Mouse (Mus musculus) testis, adult 2 months (tissue): ENCODE data around the gene Hist1h2bp. TPM values are rescaled to one million over a fixed set of nuclear protein-coding genes. Genes with fewer than 3 reads are reported as not detected.
"Not testable (repeated sequence)": the region's sequence is repeated elsewhere in the genome, so short reads cannot be mapped to it uniquely, and the experiment has no call there.

ENCODE experiments used
- H3K27ac ChIP-seq: fragments of 200-500 bp; 2 replicates; pipeline ENCODE4 v1.5.1; 2012; ENCODE audit warnings: low read depth, low read length; ENCODE audit not compliant: control insufficient read depth, insufficient read depth
- H3K27me3 ChIP-seq: fragments of 200-500 bp; 2 replicates; pipeline ENCODE4 v1.6.1; 2012; ENCODE audit warnings: mild to moderate bottlenecking, low read length, moderate library complexity; ENCODE audit not compliant: control insufficient read depth, insufficient read depth
- H3K36me3 ChIP-seq: fragments of 200-500 bp; 2 replicates; pipeline ENCODE4 v1.6.1; 2012; ENCODE audit warnings: mild to moderate bottlenecking, low read length; ENCODE audit not compliant: control insufficient read depth, insufficient read depth
- H3K4me1 ChIP-seq: fragments of 200-500 bp; 2 replicates; pipeline ENCODE4 v1.6.1; 2012; ENCODE audit warnings: low read length; ENCODE audit not compliant: control insufficient read depth, insufficient read depth
- H3K4me3 ChIP-seq: fragments of 200-500 bp; 2 replicates; pipeline ENCODE4 v1.5.1; 2012; ENCODE audit warnings: low read depth, mild to moderate bottlenecking, low read length, moderate library complexity, mixed read lengths; ENCODE audit not compliant: control insufficient read depth
- CTCF ChIP-seq: fragments of 200-500 bp; IDR thresholded peaks from 2 replicates; pipeline ENCODE4 v1.5.1; 2012; ENCODE audit warnings: low read depth, mild to moderate bottlenecking, inconsistent platforms, low read length, moderate library complexity; ENCODE audit not compliant: control insufficient read depth, insufficient read depth, insufficient replicate concordance
- POLR2A ChIP-seq: fragments of 200-500 bp; IDR thresholded peaks from 2 replicates; pipeline ENCODE4 v1.6.1; 2012; ENCODE audit warnings: low read depth, mild to moderate bottlenecking, inconsistent platforms, low read length, moderate library complexity; ENCODE audit not compliant: control insufficient read depth
- polyA plus RNA-seq: library from polyadenylated mRNA; depleted of rRNA; stranded (reverse); fragments of >200 nt; gene quantifications from 2 replicates; pipeline ENCODE4 v1.2.3, GENCODE M21; 2012

The Hist1h2bp gene
- polyA plus RNA-seq, 1 experiment: 155 TPM

DNA sequence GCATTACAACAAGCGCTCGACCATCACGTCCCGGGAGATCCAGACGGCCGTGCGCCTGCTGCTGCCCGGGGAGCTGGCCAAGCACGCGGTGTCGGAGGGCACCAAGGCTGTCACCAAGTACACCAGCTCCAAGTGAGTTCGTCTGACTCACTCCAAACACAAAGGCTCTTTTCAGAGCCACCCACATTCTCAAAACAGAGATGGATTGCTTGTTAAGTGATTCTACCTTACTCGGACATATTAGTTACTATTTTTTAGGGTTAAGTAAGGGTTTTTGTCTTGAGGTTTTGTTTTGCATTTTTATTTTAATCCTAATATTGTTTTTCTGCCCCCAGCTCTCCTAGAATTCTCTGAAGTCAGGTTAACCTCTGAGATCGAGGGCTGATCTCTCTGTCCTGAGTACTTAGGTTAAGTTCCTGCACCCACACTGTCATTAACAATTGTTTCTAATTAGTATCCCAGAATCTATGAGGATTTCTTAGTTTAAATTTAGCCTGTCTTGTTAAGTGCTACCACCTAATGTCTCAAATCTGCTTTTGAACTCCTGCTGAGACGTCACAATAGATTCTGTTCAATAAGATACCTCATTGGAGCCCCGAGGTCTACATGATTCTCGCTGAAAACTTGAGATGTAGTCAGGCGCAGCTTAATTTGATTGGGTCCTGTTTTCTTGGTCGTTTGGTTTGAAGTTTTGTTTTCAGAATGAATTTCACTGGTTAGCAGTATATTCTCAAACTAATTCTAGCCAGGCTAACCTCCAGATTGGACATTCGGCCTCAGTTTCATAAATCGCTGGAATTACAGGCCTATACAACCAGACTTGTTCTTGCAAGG, 716 bp downstream of the Hist1h2bp start:
- Histone ChIP-seq H3K4me3 (peak overlapping the region; percentile 67), H3K4me1 (peaks cover 4% of the 10 kb centered on the region), H3K27me3 (no peaks in the 10 kb centered on the region), H3K36me3 (no peaks in the 10 kb centered on the region), H3K27ac (peak overlapping the region; percentile 58)
- TF ChIP-seq CTCF (no peak), POLR2A (no peak)

GRCm38 (mm10) chr13:21789925-21790324, 2.7 kb downstream of the Hist1h2bp start:
- no peaks in the 10 kb centered on the region for H3K36me3 ChIP-seq
- peaks cover 2% of the 10 kb centered on the region; the same call in 1 of the 2 replicates for H3K4me1 ChIP-seq
- peak overlapping the region; percentile 63 for H3K4me3 ChIP-seq
- TF ChIP-seq POLR2A: no peak
- no peak for TF ChIP-seq CTCF
- no peaks in the 10 kb centered on the region for H3K27me3 ChIP-seq
- H3K27ac ChIP-seq: no peak overlapping the region

DNA sequence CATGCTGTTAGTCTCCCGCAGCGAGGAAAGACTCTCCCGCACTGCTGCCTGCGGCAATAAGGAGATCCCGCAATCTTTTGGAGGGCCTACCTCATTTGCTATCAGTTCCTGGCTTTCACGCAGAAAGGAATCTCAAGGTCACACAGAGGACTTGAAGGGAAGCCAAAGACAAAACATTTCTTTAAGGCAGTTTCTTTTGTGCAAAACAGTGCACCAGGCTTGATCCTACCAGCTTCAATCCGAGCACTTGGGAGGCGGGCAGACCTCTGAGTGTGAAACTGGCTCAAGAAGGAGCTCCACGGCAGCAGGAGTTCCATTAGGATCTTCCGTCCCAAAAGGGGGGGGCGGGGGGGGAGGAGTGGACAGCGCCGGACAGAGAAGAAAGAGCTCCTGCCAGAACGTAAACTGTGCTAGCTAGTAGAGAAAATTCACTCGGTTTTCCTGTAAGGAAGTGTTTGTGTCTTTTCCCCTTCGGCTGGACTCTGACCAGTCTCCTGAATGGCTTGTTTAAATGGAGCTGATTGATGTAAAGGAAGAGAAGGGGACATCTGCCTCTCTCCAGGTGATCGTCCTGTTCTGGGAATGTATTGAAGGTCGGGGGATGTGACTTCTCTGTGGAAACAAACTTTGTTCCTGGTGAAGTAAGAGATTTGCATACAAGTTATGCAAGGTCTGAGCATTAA, 3.5 kb downstream of the Hist1h2bp start:
- TF ChIP-seq CTCF (no peak), POLR2A (no peak)
- Histone ChIP-seq H3K4me1 (peaks cover 2% of the 10 kb centered on the region; the same call in 1 of the 2 replicates), H3K36me3 (no peaks in the 10 kb centered on the region), H3K27ac (no peak overlapping the region), H3K4me3 (peak overlapping the region; percentile 71), H3K27me3 (no peaks in the 10 kb centered on the region)

DNA sequence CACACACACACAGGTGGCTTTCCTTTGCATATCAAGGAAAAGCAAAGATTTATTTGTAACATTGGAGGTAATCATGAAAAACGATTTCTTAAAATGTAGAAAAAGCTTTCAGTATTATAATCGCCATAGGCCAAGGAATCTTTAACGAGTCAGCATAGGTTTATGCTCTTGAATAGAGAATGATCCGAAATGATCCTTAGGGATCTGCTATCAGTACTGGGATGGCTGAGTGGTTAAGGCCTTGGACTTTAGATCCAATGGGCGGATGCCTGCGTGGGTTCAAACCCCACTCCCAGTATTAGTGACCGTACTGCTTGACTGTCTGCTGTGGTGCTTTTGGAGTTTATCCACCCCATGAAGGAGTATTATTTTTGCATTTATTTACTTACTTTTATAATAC, 8.3 kb downstream of the Hist1h2bp start:
- Histone ChIP-seq H3K4me3 (no peak overlapping the region), H3K4me1 (peaks cover 2% of the 10 kb centered on the region; the same call in 1 of the 2 replicates), H3K27me3 (no peaks in the 10 kb centered on the region), H3K36me3 (no peaks in the 10 kb centered on the region), H3K27ac (no peak overlapping the region)
- TF ChIP-seq CTCF (no peak), POLR2A (no peak)

DNA sequence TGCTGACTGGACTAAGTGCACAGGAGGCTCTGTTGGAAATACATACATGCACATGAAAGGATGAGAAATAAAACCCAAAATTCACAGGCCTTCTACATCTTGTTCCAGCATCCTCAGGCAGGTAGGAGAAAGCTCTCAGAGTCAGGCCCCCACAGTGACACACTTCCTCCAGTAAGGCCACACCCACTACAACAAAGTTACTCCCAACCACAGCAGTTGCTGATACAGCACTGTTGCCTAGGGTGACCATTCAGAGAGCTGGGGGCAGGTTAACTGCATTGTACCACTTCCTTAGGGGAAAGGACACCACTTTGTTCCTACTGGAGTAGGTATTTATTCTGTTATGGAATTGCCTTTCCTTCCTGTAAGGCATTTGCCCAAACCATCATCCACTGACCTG, 9.9 kb downstream of the Hist1h2bp start:
- H3K36me3 ChIP-seq, H3K4me3 ChIP-seq, H3K27ac ChIP-seq, H3K27me3 ChIP-seq, H3K4me1 ChIP-seq: not testable (repeated sequence)

GRCm38 (mm10) chr13:21803058-21803457, 15.8 kb downstream of the Hist1h2bp start:
- H3K4me3 ChIP-seq, H3K36me3 ChIP-seq, H3K27me3 ChIP-seq, H3K4me1 ChIP-seq, H3K27ac ChIP-seq: not testable (repeated sequence)

DNA sequence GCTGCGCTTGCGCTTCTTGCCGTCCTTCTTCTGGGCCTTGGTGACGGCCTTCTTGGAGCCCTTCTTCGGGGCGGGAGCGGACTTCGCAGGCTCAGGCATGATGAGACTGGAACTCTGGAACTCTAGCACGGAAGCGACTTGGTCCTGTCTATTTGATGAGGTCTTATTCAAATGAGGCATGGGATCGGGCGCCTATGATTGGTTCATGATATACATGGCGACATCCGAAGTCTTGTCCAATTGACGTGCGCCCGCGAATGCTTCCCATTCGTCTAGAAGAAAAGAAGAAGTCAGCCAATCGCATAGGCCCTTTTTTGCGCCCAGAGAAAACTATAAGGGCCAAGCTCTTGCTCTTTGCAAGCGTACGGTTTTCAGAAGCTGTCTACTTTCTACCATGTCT, 22.8 kb downstream of the Hist1h2bp start, which contains the start of the genes Hist1h2bq and Hist1h2ao:
Hist1h2bq (minus strand) TSS at position 125 of the 400 bp plus-strand sequence.
Hist1h2ao (plus strand) TSS at position 393 of the 400 bp plus-strand sequence.
- H3K36me3 ChIP-seq, H3K27me3 ChIP-seq, H3K27ac ChIP-seq, H3K4me3 ChIP-seq, H3K4me1 ChIP-seq: not testable (repeated sequence)

- H3K4me3 ChIP-seq, H3K27ac ChIP-seq, H3K36me3 ChIP-seq, H3K27me3 ChIP-seq, H3K4me1 ChIP-seq: not testable (repeated sequence)
Observed at GRCm38 (mm10) chr13:21811074-21811473, 23.8 kb downstream of the Hist1h2bp start.

- not testable (repeated sequence) for H3K4me3 ChIP-seq, H3K4me1 ChIP-seq, H3K36me3 ChIP-seq, H3K27ac ChIP-seq, H3K27me3 ChIP-seq
Observed at GRCm38 (mm10) chr13:21811539-21811938, 24.3 kb downstream of the Hist1h2bp start, which contains the start of gene Hist1h4m. TSS of gene Hist1h4m (plus strand) at chr13:21811746.

GRCm38 (mm10) chr13:21812092-21812491, 24.8 kb downstream of the Hist1h2bp start:
- H3K27ac ChIP-seq, H3K27me3 ChIP-seq, H3K4me3 ChIP-seq, H3K36me3 ChIP-seq, H3K4me1 ChIP-seq: not testable (repeated sequence)
